Mouse (Mus musculus): ENCODE measurements around the gene Fxyd2. TPM values are rescaled to one million over a fixed set of nuclear protein-coding genes. Genes with fewer than 3 reads are reported as not detected.

The Fxyd2 gene
- polyA plus RNA-seq, 1 experiment from 2014 or later, result 0.56 TPM

DNA sequence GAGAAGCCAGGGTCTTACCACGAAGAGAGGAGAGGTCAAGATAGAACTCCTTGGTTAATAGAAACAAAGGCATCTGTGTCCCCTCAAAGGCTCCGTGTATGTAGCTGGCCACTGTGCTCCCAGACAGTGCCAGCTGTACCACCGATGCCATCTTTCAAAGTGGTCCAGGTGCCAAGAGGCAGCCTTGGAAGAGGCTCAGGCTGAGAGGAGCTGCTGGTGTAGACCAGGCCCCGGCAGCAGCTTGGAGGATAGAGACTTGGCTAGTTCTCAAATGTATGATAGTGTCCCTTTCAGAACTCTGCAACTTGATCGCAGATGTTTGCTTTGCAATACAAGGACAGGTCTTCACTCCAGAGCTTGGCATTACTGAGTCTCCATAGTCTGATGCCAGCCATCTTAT is 17.1 kb upstream of the Fxyd2 start:
- WGBS, result 86% methylated on average over 5 of the region's 5 CpGs

GRCm38 (mm10) chr9:45382834-45383233 is 16.6 kb upstream of the Fxyd2 start:
- Histone ChIP-seq H3K27me3 (ENCODE audit: control insufficient read depth, insufficient read depth, low read length) (no peaks in the 10 kb centered on the region), H3K36me3 (ENCODE audit: control insufficient read depth, insufficient read depth, low read length) (no peaks in the 10 kb centered on the region), H3K4me2 (ENCODE audit: low read depth, severe bottlenecking) (no peak overlapping the region), H3K4me1 (ENCODE audit: control insufficient read depth, insufficient read depth, low read length) (no peaks in the 10 kb centered on the region), H3K9me3 (ENCODE audit: control insufficient read depth, low read length) (no peaks in the 10 kb centered on the region), H3K4me3 (ENCODE audit: low read depth, low read length) (no peak overlapping the region), H3K9ac (ENCODE audit: low read length) (no peak overlapping the region), H3K27ac (replicated peaks; ENCODE audit: low read depth, low read length) (no peak overlapping the region)
- ATAC-seq (ENCODE audit: insufficient number of reproducible peaks, low FRiP score, low TSS enrichment, low read depth) (no peak), DNase-seq (ENCODE audit: low spot score) (no peak)
- WGBS, result 81% methylated on average over 5 of the region's 5 CpGs

More for the DNA sequence above, 17.1 kb upstream of the Fxyd2 start:
- no peaks in the 10 kb centered on the region for H3K27me3 ChIP-seq (ENCODE audit: control insufficient read depth, insufficient read depth, low read length)
- no peak for ATAC-seq (ENCODE audit: insufficient number of reproducible peaks, low FRiP score, low TSS enrichment, low read depth)
- no peak overlapping the region for H3K4me2 ChIP-seq (ENCODE audit: low read depth, severe bottlenecking)
- no peak overlapping the region for H3K9ac ChIP-seq (ENCODE audit: low read length)
- no peaks in the 10 kb centered on the region for H3K36me3 ChIP-seq (ENCODE audit: control insufficient read depth, insufficient read depth, low read length)
- no peaks in the 10 kb centered on the region for H3K9me3 ChIP-seq (ENCODE audit: control insufficient read depth, low read length)
- DNase-seq (ENCODE audit: low spot score), result no peak
- no peak overlapping the region for H3K27ac ChIP-seq (replicated peaks; ENCODE audit: low read depth, low read length)
- H3K4me3 ChIP-seq (ENCODE audit: low read depth, low read length), result no peak overlapping the region
- H3K4me1 ChIP-seq (ENCODE audit: control insufficient read depth, insufficient read depth, low read length), result no peaks in the 10 kb centered on the region

DNA sequence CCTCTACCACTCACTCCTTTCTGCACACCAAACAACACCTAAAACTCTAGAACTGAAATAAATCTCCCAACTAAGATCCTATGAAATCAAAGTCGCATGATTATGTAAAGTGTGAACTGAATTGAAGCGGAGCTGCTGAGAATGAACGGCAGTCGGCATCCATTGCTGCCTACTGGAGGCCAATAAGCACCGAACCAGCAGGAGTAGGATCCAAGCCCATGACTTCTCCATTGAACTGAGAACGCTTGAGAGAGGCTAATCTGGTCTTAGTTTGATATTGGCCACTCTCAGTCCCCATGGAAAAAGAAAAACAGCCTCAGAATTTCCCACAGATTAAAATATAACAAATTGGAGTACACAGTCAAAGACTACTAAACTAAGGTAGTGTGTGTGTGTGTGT is 15.6 kb upstream of the Fxyd2 start:
- DNase-seq (ENCODE audit: low spot score), result no peak
- H3K4me2 ChIP-seq (ENCODE audit: low read depth, severe bottlenecking), result no peak overlapping the region
- no peaks in the 10 kb centered on the region for H3K4me1 ChIP-seq (ENCODE audit: control insufficient read depth, insufficient read depth, low read length)
- H3K9me3 ChIP-seq (ENCODE audit: control insufficient read depth, low read length), result no peaks in the 10 kb centered on the region
- H3K36me3 ChIP-seq (ENCODE audit: control insufficient read depth, insufficient read depth, low read length), result no peaks in the 10 kb centered on the region
- 98% methylated on average over 6 of the region's 6 CpGs for WGBS
- no peak overlapping the region for H3K4me3 ChIP-seq (ENCODE audit: low read depth, low read length)
- H3K27me3 ChIP-seq (ENCODE audit: control insufficient read depth, insufficient read depth, low read length), result no peaks in the 10 kb centered on the region
- no peak for ATAC-seq (ENCODE audit: insufficient number of reproducible peaks, low FRiP score, low TSS enrichment, low read depth)
- no peak overlapping the region for H3K9ac ChIP-seq (ENCODE audit: low read length)
- no peak overlapping the region for H3K27ac ChIP-seq (replicated peaks; ENCODE audit: low read depth, low read length)

- DNase-seq (ENCODE audit: low spot score) (no peak), ATAC-seq (ENCODE audit: insufficient number of reproducible peaks, low FRiP score, low TSS enrichment, low read depth) (no peak)
- no peak overlapping the region for H3K27ac ChIP-seq (replicated peaks; ENCODE audit: low read depth, low read length)
Observed at GRCm38 (mm10) chr9:45386698-45387097, 12.8 kb upstream of the Fxyd2 start.

GRCm38 (mm10) chr9:45388385-45388994 is 11.0 kb upstream of the Fxyd2 start:
- no peak for ATAC-seq (ENCODE audit: insufficient number of reproducible peaks, low FRiP score, low TSS enrichment, low read depth)
- no peak overlapping the region for H3K4me3 ChIP-seq (ENCODE audit: low read depth, low read length)
- 47% methylated on average over 12 of the region's 12 CpGs for WGBS

More at GRCm38 (mm10) chr9:45386698-45387097, 12.8 kb upstream of the Fxyd2 start:
- Histone ChIP-seq H3K9ac (ENCODE audit: low read length) (no peak overlapping the region), H3K27me3 (ENCODE audit: control insufficient read depth, insufficient read depth, low read length) (no peaks in the 10 kb centered on the region), H3K4me1 (ENCODE audit: control insufficient read depth, insufficient read depth, low read length) (no peaks in the 10 kb centered on the region), H3K4me3 (ENCODE audit: low read depth, low read length) (no peak overlapping the region), H3K4me2 (ENCODE audit: low read depth, severe bottlenecking) (no peak overlapping the region), H3K9me3 (ENCODE audit: control insufficient read depth, low read length) (no peaks in the 10 kb centered on the region), H3K36me3 (ENCODE audit: control insufficient read depth, insufficient read depth, low read length) (no peaks in the 10 kb centered on the region)
- WGBS, result 94% methylated on average over 5 of the region's 5 CpGs

GRCm38 (mm10) chr9:45389596-45389995 is 9.9 kb upstream of the Fxyd2 start:
- H3K4me2 ChIP-seq (ENCODE audit: low read depth, severe bottlenecking), result no peak overlapping the region
- H3K4me1 ChIP-seq (ENCODE audit: control insufficient read depth, insufficient read depth, low read length), result no peaks in the 10 kb centered on the region
- no peaks in the 10 kb centered on the region for H3K9me3 ChIP-seq (ENCODE audit: control insufficient read depth, low read length)
- no peaks in the 10 kb centered on the region for H3K27me3 ChIP-seq (ENCODE audit: control insufficient read depth, insufficient read depth, low read length)
- H3K36me3 ChIP-seq (ENCODE audit: control insufficient read depth, insufficient read depth, low read length), result no peaks in the 10 kb centered on the region
- WGBS, result 89% methylated on average over 8 of the region's 8 CpGs
- H3K9ac ChIP-seq (ENCODE audit: low read length), result no peak overlapping the region
- H3K4me3 ChIP-seq (ENCODE audit: low read depth, low read length), result no peak overlapping the region
- ATAC-seq (ENCODE audit: insufficient number of reproducible peaks, low FRiP score, low TSS enrichment, low read depth) (no peak), DNase-seq (ENCODE audit: low spot score) (no peak)
- H3K27ac ChIP-seq (replicated peaks; ENCODE audit: low read depth, low read length), result no peak overlapping the region

More at GRCm38 (mm10) chr9:45388385-45388994, 11.0 kb upstream of the Fxyd2 start:
- H3K4me1 ChIP-seq (ENCODE audit: control insufficient read depth, insufficient read depth, low read length), result no peaks in the 10 kb centered on the region
- H3K36me3 ChIP-seq (ENCODE audit: control insufficient read depth, insufficient read depth, low read length), result no peaks in the 10 kb centered on the region
- no peak overlapping the region for H3K27ac ChIP-seq (replicated peaks; ENCODE audit: low read depth, low read length)
- H3K27me3 ChIP-seq (ENCODE audit: control insufficient read depth, insufficient read depth, low read length), result no peaks in the 10 kb centered on the region
- no peak overlapping the region for H3K4me2 ChIP-seq (ENCODE audit: low read depth, severe bottlenecking)
- no peaks in the 10 kb centered on the region for H3K9me3 ChIP-seq (ENCODE audit: control insufficient read depth, low read length)
- DNase-seq (ENCODE audit: low spot score), result peak; percentile 93
- no peak overlapping the region for H3K9ac ChIP-seq (ENCODE audit: low read length)

- no peaks in the 10 kb centered on the region for H3K27me3 ChIP-seq (ENCODE audit: control insufficient read depth, insufficient read depth, low read length)
- H3K36me3 ChIP-seq (ENCODE audit: control insufficient read depth, insufficient read depth, low read length), result no peaks in the 10 kb centered on the region
- no peaks in the 10 kb centered on the region for H3K4me1 ChIP-seq (ENCODE audit: control insufficient read depth, insufficient read depth, low read length)
- no peaks in the 10 kb centered on the region for H3K9me3 ChIP-seq (ENCODE audit: control insufficient read depth, low read length)
- DNase-seq (ENCODE audit: low spot score), result no peak
- 72% methylated on average over 7 of the region's 7 CpGs for WGBS
- no peak overlapping the region for H3K4me2 ChIP-seq (ENCODE audit: low read depth, severe bottlenecking)
- no peak overlapping the region for H3K4me3 ChIP-seq (ENCODE audit: low read depth, low read length)
- ATAC-seq (ENCODE audit: insufficient number of reproducible peaks, low FRiP score, low TSS enrichment, low read depth), result no peak; the same call in 1 of the 2 replicates
- H3K27ac ChIP-seq (replicated peaks; ENCODE audit: low read depth, low read length), result no peak overlapping the region
- no peak overlapping the region for H3K9ac ChIP-seq (ENCODE audit: low read length)
Observed at GRCm38 (mm10) chr9:45391299-45391698, 8.2 kb upstream of the Fxyd2 start.

- no peaks in the 10 kb centered on the region for H3K4me1 ChIP-seq (ENCODE audit: control insufficient read depth, insufficient read depth, low read length)
- ATAC-seq (ENCODE audit: insufficient number of reproducible peaks, low FRiP score, low TSS enrichment, low read depth), result no peak
- no peak overlapping the region for H3K4me2 ChIP-seq (ENCODE audit: low read depth, severe bottlenecking)
- H3K9me3 ChIP-seq (ENCODE audit: control insufficient read depth, low read length), result no peaks in the 10 kb centered on the region
- H3K36me3 ChIP-seq (ENCODE audit: control insufficient read depth, insufficient read depth, low read length), result no peaks in the 10 kb centered on the region
- no peak for DNase-seq (ENCODE audit: low spot score)
- no peak overlapping the region for H3K4me3 ChIP-seq (ENCODE audit: low read depth, low read length)
- H3K9ac ChIP-seq (ENCODE audit: low read length), result no peak overlapping the region
- H3K27me3 ChIP-seq (ENCODE audit: control insufficient read depth, insufficient read depth, low read length), result no peaks in the 10 kb centered on the region
- H3K27ac ChIP-seq (replicated peaks; ENCODE audit: low read depth, low read length), result no peak overlapping the region
- 89% methylated on average over 6 of the region's 6 CpGs for WGBS
Observed at GRCm38 (mm10) chr9:45395218-45395617, 4.3 kb upstream of the Fxyd2 start.

DNA sequence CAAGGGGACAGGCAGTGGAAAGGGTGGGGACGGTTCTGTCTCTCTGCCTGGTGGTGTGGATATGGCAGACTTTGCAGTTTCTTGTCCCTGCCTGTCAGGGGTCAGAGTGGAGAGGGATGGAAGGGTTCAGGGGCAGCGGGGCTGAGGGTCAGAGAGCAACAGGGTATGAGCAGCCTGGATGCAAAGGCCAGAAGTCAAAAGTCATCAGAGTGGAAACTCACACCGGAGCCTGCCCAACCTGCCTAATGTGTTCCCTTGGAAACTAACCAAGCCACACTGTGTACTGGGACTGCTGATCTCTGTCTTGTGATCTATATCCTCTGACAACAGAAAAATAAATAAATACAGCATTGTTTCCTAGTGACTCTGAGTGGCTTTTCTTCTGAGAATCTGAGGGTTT is 3.7 kb upstream of the Fxyd2 start:
- H3K27ac ChIP-seq (replicated peaks; ENCODE audit: low read depth, low read length), result no peak overlapping the region
- H3K4me1 ChIP-seq (ENCODE audit: control insufficient read depth, insufficient read depth, low read length), result no peaks in the 10 kb centered on the region
- H3K36me3 ChIP-seq (ENCODE audit: control insufficient read depth, insufficient read depth, low read length), result no peaks in the 10 kb centered on the region
- no peak overlapping the region for H3K4me2 ChIP-seq (ENCODE audit: low read depth, severe bottlenecking)
- WGBS, result 66% methylated on average over 3 of the region's 3 CpGs
- no peaks in the 10 kb centered on the region for H3K9me3 ChIP-seq (ENCODE audit: control insufficient read depth, low read length)
- ATAC-seq (ENCODE audit: insufficient number of reproducible peaks, low FRiP score, low TSS enrichment, low read depth), result no peak
- H3K4me3 ChIP-seq (ENCODE audit: low read depth, low read length), result no peak overlapping the region
- no peak for DNase-seq (ENCODE audit: low spot score)
- H3K27me3 ChIP-seq (ENCODE audit: control insufficient read depth, insufficient read depth, low read length), result no peaks in the 10 kb centered on the region
- H3K9ac ChIP-seq (ENCODE audit: low read length), result no peak overlapping the region

Data from limb, embryonic 11.5 days (tissue).